Mouse (Mus musculus) skeletal muscle tissue, adult 2 months (tissue): ENCODE measurements around the gene E030030I06Rik.
"Not testable (repeated sequence)": the region's sequence is repeated elsewhere in the genome, so short reads cannot be mapped to it uniquely, and the experiment has no call there.

ENCODE experiments used
- DNase-seq: peaks from one replicate; pipeline ENCODE4 v3.0.0-alpha.2; 2012; ENCODE audit warnings: low read depth, low spot score

The E030030I06Rik gene

GRCm38 (mm10) chr10:22149073-22149690 is at the start of gene E030030I06Rik:
Gene E030030I06Rik, minus strand, starts transcription at chr10:22149270.
- no peak for DNase-seq

DNA sequence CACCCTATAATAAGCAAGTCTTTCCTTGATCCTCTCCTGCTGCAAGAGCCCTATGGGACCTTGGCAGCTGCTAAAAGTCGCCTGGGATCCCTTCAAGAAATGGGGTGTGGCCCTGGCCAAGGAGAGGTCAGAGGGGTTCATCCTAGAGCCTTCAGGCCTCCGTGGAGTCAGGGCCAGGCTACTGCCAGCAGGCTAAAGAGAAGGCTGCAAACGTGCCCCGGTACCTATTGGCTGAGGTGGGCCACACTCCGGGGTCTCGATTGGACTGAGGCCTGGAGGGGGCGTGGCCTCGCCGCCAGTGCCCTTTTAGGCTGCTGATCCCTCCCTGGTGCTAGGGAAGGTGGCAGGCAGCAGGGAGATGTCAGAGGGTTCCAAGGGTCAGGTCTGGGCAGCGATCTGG is 42.0 kb upstream of the E030030I06Rik start:
- peak; percentile 2 for DNase-seq

DNA sequence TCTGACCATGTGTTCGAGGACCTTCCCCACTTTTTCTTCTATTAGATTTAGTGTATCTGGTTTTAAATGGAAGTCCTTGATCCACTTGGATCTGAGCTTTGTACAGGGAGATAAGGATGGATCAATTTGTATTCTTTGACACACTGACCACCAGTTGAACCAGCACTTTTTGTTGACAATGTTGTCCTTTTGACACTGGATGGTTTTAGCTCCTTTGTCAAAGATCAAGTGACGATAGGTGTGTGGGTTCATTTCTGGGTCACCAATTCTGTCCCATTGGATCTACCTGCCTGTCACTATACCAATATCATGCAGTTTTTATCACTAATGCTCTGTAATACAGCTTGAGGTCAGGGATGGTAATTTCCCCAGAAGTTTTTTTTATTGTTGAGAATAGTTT is 27.4 kb upstream of the E030030I06Rik start:
- DNase-seq: not testable (repeated sequence)

GRCm38 (mm10) chr10:22174190-22174487 is 25.1 kb upstream of the E030030I06Rik start:
- not testable (repeated sequence) for DNase-seq

GRCm38 (mm10) chr10:22173335-22174189 is 24.5 kb upstream of the E030030I06Rik start:
- not testable (repeated sequence) for DNase-seq

- not testable (repeated sequence) for DNase-seq
Observed at GRCm38 (mm10) chr10:22172431-22173334, 23.6 kb upstream of the E030030I06Rik start.

- not testable (repeated sequence) for DNase-seq
Observed at GRCm38 (mm10) chr10:22169116-22169515, 20.0 kb upstream of the E030030I06Rik start.

DNA sequence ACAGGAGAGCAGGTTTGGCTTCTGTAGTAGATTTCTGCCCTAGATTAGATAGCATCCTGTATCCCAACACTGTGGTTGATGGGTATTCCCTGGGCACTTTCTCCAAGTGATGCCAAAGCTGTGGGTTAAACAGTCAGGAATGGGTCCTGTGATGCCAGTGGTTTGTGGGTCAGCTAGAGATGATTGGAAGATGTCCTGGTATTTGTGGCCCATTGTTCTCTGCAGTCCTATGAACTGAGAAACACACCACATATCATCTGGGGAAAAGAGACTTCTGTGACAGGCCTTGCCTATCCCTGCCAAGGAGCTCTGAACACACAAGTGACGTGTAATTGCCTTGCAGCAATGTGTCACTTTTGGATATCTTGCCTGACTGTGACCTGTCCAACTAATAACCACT is 18.0 kb upstream of the E030030I06Rik start:
- DNase-seq: not testable (repeated sequence)

GRCm38 (mm10) chr10:22166025-22166424 is 17.0 kb upstream of the E030030I06Rik start:
- DNase-seq: not testable (repeated sequence)

GRCm38 (mm10) chr10:22165328-22166003 is 16.4 kb upstream of the E030030I06Rik start:
- not testable (repeated sequence) for DNase-seq

DNA sequence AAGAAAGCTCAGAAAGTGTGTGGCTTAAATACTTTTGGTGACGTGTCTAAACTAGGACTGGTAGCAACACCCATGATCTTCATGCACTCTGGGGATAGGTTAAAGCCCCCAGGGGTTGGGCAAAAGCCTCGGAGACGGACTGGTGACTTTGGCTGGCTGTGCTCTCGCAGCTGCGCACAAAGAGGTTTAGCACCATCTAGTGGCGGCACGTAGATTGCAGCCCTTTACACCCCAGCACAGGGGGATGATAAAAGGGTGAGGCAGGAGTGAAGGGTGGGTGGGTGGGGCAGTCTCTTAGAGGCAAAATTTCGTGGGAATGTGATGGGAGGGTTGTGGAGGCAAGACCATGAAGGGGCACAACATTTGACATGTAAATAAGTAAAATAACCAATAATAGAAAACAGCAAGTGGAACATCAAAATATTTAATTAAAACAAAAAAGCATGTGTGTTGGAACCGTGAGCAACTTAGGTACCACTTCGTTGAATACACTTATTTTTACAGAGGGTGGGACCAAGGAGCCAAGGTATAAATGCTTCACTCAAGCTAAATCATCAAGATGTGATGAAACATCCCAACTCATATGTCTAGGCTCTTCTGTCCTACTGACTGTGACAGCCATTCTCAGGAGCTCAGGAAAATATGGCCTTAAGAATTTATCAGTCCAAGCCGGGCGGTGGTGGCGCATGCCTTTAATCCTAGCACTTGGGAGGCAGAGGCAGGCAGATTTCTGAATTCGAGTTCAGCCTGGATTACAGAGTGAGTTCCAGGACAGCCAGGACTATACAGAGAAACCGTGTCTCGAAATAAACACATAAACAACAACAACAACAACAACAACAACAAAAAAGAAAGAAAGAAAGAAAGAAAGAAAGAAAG is 14.9 kb upstream of the E030030I06Rik start:
- not testable (repeated sequence) for DNase-seq

DNA sequence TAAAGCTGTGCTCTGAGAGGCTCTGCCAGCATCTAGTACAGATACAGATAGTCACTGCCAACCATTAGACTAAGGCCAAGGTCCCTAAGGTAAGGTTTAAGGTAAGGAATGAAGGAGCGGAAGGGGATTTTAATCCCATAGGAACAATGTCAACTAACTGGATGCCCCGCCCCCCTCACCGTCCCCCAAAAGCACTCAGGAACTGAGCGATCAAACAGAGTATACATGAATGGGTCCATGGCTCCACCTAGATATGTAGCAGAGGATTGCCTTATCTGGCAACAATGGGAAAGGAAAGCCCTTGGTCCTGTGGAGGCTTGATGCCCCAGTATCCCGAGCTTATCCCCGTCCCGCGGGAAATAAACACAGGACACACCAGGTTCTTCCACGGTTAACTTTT is 14.2 kb upstream of the E030030I06Rik start:
- DNase-seq: not testable (repeated sequence)

DNA sequence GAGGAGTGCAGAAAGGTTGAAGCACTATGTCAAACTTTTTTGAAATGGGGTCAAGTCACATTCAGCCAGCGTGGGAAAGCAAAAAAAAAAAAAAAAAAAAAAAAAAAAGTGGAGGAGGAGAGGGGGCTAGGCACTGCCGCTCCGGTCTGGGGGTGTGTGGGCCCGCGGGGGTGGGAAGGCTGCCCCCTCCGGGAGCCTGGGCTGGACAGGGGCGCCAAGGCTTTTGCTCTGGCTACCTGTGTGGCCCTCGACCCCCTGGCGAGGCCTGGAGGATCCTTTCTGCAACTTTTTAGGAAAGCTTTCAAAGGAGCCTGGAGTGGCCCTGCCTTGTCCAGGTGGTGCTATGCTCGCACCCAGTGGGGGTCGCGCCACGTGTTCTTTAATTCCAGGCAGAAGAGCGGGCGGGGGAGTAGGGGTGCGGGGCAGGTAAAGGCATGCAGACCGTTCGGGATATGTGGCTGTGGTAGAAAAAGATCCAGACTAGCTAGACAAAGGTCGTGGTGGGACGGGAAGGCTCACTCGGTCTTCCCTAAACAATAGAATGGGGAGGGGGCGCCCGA is 10.6 kb upstream of the E030030I06Rik start:
- DNase-seq: no peak

DNA sequence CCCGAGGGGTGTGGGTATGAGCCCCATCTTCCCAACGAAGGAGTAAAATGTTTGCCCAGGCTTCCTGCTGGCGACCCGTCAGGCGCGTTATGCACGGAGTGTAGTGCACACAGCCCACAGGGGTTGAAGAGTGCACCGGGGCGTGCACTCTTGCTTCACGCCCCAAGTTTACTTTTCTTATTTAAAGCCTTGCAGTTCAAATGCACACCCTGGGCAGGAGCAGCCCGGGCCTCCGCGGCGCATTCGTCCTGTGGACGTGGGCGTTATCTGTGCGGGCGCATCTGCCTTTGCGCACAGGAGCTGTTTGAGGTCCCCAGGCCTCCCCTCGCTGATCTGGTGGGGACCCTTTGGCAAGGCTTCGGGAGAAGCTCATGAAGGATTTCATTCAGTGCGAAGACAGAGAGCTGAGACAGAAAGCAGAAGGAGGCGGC is 10.1 kb upstream of the E030030I06Rik start:
- DNase-seq: no peak

GRCm38 (mm10) chr10:22158310-22158999 is 9.4 kb upstream of the E030030I06Rik start, which contains the start of the genes Raet1e and H60b:
Gene Raet1e, plus strand, starts transcription at chr10:22158569.
Gene H60b, plus strand, starts transcription at chr10:22158586.
- DNase-seq: not testable (repeated sequence)

- no peak for DNase-seq
Observed at GRCm38 (mm10) chr10:22154871-22155799, 6.1 kb upstream of the E030030I06Rik start.

- not testable (repeated sequence) for DNase-seq
Observed at GRCm38 (mm10) chr10:22154127-22154526, 5.1 kb upstream of the E030030I06Rik start.

GRCm38 (mm10) chr10:22153147-22153690 is 4.1 kb upstream of the E030030I06Rik start:
- not testable (repeated sequence) for DNase-seq
